Mouse (Mus musculus): ENCODE results near the gene Frmpd4.

Frmpd4 gene

GRCm38 (mm10) chrX:168577131-168577530, at the start of gene Frmpd4:
Gene Frmpd4, minus strand, starts transcription at chrX:168577231.
- no peak for DNase-seq (ENCODE audit: low spot score in 2 of 2)

GRCm38 (mm10) chrX:168595193-168595592, 18.2 kb upstream of the Frmpd4 start:
- DNase-seq (ENCODE audit: low spot score in 2 of 2), result no peak

- no peak for DNase-seq (ENCODE audit: low spot score in 2 of 2)
These were observed 7.3 kb upstream of the Frmpd4 start for GRCm38 (mm10) chrX:168584303-168584702.

- DNase-seq (ENCODE audit: low spot score in 2 of 2), result no peak
These were observed 5.2 kb downstream of the Frmpd4 start for GRCm38 (mm10) chrX:168571808-168572207.

DNA sequence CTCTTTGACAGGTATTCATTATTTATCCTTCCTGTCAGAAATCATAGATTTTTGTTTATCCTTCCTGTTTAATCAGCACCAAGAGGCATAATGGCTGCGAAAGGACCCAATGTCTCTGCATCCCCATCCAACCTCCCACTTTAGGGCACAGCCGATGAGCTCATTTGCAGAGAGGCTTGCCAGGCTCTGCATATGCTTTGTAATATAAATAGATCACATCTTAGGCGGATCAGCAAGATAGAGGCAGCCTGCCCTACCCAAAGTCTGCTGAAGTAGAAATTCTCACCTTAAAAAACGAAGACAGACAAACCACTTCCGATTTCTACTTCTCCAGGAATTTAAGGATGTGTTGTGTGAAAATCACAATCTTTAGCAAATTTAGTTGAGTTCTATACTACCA, 7.8 kb downstream of the Frmpd4 start:
- DNase-seq (ENCODE audit: low spot score in 2 of 2), result no peak

DNA sequence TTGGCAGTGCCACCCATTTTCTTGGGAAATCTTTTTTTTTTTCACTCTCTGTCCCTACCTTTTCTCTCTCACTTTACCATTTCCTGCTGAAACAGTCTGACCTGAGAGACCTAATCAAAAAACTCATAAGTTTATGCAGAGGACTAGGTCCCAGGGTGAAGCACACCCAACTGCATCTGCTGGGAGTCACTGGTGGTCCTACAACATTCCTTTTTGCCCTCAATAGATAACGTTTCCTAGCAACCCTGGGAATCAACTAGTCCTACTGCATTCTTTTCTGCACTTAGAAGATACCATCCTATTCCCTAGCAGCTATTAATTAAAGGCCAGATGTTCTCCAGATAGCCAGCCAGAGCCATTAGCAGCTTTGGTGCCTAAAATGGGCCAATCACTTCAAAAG, 71.8 kb downstream of the Frmpd4 start:
- DNase-seq (ENCODE audit: low spot score in 2 of 2), result no peak

DNA sequence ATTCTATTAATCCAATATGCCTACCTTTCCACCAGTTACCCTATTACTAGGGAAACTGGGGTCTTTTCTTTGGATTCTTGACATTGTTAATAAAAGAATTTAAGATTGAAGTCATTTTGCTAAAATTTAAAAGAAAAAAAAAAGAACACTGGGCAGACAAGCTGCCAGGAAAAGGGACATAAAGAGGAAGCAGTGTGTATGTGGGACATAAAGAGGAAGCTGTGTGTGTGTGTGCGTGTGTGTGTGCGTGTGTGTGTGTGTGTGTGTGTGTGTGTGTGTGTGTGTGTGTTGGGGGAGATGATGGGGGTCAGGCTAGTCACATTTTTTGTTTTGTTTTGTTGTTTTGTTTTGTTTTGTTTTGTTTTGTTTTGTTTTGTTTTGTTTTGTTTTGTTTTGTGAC, 121.8 kb downstream of the Frmpd4 start:
- no peak for DNase-seq (ENCODE audit: low spot score in 2 of 2)

- peak in 1 of 2 experiments; percentile 6 for DNase-seq (ENCODE audit: low spot score in 2 of 2)
These were observed 145.8 kb downstream of the Frmpd4 start for GRCm38 (mm10) chrX:168431206-168431605.

DNA sequence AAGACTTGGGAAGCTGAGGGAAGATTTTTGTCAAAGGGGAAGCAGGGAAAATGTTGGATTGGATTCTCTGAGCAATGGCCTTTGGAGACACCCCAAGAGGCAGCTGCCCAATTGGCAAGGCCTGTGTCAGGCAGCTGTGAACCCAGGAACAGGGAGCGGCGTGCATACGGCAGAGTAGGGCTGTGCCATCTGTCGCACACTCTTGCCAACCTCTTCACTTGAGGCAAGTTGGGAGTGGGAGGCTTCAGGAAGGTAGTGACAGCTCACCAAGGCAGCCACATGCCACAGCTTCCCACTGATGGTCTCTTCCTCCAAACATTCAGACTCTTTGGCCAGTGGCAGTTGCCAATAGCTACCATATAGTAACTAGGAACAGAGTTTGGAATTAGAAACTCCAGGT, 147.2 kb downstream of the Frmpd4 start:
- DNase-seq (ENCODE audit: low spot score in 2 of 2), result peak in 1 of 2 experiments; percentile 49

DNA sequence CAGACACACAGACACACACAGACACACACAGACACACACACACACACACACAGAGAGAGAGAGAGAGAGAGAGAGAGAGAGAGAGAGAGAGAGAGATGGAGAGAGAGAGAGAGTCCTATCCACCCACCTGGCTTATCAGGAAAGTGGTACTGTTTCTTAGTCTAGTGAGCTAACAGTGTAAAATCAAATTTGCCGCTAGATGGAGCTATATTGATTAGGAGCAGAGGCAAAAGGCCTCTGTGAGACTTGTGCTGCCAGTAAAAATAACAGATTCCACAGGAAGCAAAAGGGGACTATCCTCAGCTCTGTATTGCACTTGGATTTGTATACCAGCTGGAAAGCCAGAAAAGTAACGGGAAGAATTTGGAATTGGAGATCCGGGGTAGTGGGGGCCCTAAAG, 161.6 kb downstream of the Frmpd4 start:
- DNase-seq (ENCODE audit: low spot score in 2 of 2), result no peak

GRCm38 (mm10) chrX:168403512-168403911, 173.5 kb downstream of the Frmpd4 start:
- DNase-seq (ENCODE audit: low spot score in 2 of 2), result no peak

DNA sequence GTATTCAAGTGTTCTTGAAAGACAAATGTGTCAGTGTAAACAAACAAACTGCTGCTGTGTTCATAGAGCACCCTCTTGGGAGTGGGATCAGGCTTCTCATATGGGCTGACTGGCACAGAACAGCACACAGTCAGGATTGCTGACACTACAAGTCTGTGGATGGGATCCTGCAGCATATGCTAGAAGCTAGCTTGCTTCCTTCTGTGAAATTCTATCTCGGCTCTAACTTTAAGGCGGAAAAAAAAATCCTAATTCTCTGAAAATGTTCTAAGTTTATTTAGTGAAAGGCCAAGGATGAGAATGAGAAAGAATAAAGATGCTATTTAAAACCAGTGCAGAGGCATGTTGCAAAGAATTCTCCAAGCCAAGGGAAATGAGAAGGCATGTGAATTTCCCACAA, 226.6 kb downstream of the Frmpd4 start:
- no peak for DNase-seq (ENCODE audit: low spot score in 2 of 2)

DNA sequence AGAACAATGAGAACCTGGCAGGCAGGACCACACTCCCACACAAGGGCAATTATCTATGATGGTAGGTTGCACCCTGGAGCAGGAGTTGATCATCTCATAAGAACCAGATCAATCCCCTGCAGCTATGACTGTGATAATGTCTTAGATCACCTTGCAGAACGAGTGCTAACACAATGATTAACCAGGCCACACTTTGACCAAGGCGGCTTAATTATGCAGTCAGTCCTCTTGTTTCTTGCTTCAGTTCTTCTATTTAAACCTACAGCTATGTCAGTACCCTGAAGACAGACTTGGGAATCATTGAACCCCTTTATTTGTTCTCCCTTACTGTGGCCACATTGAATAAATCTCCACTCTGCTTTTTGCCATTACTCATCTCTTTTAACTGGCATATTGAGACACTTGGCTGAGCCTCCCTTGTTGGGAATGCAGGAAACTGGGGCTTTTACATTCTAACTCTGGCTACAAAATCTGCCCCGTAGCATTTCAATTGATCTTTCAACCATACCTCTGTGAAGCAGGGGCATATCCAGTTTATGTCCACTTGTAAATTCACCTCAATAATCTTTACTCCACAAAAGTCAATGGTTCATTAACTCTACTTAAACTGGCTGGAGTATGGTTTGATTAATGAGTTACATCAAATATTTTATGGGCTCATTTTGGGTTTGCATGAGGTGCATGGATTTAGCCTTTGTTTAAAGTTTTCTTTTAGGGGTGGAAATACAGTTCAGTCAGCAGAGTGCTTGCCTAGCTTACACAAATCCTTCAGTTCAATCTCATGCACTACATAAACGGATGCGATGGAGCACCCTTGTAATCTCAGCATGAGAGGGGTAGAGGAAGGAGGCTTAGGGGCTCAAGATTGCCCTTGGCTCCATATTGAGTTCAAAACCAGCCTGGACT, 227.5 kb downstream of the Frmpd4 start:
- no peak for DNase-seq (ENCODE audit: low spot score in 2 of 2)

DNA sequence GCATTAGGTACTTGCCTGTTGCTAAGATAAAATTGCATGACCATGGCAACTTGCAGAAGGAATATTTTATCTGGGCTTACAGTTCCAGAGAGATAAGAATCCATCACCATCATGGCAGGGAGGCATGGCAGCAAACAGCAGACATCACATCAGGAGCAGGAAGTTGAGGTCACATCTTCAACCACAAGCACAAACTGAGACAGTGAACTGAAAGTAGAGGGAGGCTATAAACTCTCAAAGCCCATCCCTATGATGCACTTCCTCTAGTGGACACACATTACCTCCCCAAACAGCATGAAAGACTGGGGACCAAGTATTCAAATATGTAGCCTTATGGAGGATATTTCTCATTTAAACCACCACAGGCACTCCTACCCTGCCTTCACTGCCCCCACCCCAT, 238.8 kb downstream of the Frmpd4 start:
- no peak for DNase-seq (ENCODE audit: low spot score in 2 of 2)

DNA sequence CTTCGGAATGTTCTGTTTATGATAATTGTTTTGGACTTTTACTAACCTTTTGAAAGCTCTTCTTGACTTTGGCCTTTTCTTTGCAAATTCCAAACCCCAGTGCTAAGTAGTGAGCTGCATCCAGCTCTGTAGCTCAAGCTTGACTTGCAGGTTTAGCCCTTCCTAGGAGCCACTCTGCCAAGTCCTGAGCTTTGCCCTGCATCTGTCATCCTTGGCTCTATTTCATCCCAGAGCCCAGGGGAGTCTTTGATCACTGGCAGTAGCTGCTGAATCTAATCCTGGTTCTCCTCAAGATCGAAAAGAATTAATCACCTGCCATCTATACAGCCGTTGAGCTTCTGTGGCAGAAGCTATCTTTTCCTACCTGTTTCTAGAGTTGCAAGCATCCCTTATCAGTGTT, 251.9 kb downstream of the Frmpd4 start:
- peak in 1 of 2 experiments; percentile 5 for DNase-seq (ENCODE audit: low spot score in 2 of 2)

- DNase-seq (ENCODE audit: low spot score in 2 of 2), result no peak
These were observed 264.9 kb downstream of the Frmpd4 start for GRCm38 (mm10) chrX:168312158-168312557.

- DNase-seq (ENCODE audit: low spot score in 2 of 2), result no peak
These were observed 266.9 kb downstream of the Frmpd4 start for GRCm38 (mm10) chrX:168310143-168310542.

DNA sequence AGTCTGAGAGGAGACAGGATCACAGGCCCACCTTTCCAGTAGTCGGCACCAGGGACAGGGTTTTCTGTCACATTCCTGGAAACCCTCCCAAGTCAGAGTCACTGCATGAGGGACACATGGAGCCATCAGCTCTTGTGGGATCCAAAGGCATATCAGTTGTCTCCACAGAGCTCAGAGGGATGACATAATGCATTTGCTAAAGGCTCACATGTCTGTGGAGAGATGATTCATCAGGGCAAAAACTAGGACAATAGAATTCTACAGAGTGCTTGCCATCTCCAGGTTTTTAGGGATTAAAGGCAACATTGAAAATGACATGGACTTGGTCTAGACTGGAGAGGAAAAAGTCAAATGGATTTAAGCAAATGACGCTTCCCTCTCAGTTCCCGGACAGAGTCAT, 284.5 kb downstream of the Frmpd4 start:
- DNase-seq (ENCODE audit: low spot score in 2 of 2), result no peak

DNA sequence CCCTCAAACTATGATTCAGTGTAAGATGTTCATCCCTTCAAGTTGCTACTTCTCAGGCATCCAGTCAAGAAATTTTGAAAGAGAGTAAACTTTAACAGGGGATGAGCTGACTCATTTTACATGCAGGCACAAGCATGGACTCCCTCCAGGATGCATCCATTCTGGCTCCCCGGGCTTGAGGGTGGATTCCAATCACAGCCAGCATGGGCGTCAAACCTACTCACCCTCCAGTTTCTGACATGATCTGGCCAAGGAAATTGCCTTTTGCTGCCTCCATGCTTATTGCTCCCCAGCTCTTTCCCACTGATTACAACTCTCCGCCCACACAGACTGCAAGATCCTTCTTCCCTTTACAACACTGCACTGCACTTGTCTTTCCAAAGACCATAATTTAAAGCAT, 370.0 kb downstream of the Frmpd4 start:
- no peak for DNase-seq (ENCODE audit: low spot score in 2 of 2)

DNA sequence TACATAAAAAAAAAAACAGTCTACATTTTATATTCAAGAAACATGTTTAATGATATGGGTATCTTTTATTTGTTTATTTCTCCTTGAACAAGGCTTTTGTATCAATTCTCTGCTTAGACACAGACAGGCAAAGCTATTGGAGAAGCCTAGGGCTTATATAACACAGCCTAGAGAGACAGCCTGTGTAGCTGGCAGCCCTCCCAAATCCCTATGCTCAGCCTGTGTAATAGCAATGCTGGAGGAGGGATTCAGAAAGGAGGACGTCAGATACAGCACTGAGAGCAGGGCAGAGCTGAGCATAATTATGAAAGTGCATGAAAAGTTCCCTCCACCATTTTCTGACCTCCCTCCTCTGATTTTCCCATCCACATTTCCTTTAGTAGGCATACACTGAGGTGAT, 385.1 kb downstream of the Frmpd4 start:
- no peak for DNase-seq (ENCODE audit: low spot score in 2 of 2)

DNA sequence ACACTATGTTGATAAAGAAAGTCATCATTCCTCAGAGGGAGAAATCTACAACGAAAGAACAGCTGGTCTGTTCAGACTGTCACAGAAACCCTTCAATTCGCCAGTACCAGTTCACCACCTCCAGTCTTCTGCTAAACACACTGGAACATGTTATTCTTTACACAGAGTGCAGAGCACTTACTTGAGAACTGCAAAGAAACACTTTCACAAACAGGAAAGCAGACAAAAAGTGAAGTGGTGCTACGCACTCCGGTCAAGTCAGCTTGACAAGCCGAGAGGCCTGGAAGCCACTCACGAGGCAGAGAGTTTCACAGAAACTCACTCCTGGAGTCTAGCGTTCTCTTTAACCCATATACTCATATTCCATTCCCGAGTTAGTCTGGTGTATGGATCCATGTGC, 387.5 kb downstream of the Frmpd4 start:
- no peak for DNase-seq (ENCODE audit: low spot score in 2 of 2)

DNA sequence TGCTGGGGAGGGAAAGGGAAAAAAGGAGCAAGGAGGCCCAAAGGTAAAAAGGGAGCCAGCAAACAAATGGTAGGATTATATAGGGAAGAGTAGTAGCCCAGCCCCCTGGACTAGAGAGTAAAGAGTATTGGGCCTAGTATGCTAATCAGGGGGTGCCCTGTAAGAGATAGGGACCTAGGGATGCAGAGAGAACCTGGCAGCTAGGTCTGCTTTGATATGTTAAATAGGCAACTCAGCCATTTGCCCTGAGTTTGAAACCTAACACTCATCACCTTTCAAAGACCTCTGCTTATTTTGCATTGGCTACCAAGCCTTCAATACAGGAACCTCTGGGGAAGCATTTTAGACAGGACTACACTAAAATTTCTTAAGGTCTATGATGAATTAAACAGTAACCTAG, 414.0 kb downstream of the Frmpd4 start:
- no peak for DNase-seq (ENCODE audit: low spot score in 2 of 2)

- DNase-seq (ENCODE audit: low spot score in 2 of 2), result no peak
These were observed 418.2 kb downstream of the Frmpd4 start for GRCm38 (mm10) chrX:168158866-168159265.

GRCm38 (mm10) chrX:168141051-168141450, 436.0 kb downstream of the Frmpd4 start:
- DNase-seq (ENCODE audit: low spot score in 2 of 2), result no peak
